Mouse (Mus musculus): Measurements from ENCODE around the gene Pex13. TPM values are rescaled to one million over a fixed set of nuclear protein-coding genes. Genes with fewer than 3 reads are reported as not detected.

The Pex13 gene
- 38.5 and 39.9 TPM in 2 replicates for polyA plus RNA-seq (2014; fragmentation: Nextera tagmentation; extraction: Ambion mirVana)

DNA sequence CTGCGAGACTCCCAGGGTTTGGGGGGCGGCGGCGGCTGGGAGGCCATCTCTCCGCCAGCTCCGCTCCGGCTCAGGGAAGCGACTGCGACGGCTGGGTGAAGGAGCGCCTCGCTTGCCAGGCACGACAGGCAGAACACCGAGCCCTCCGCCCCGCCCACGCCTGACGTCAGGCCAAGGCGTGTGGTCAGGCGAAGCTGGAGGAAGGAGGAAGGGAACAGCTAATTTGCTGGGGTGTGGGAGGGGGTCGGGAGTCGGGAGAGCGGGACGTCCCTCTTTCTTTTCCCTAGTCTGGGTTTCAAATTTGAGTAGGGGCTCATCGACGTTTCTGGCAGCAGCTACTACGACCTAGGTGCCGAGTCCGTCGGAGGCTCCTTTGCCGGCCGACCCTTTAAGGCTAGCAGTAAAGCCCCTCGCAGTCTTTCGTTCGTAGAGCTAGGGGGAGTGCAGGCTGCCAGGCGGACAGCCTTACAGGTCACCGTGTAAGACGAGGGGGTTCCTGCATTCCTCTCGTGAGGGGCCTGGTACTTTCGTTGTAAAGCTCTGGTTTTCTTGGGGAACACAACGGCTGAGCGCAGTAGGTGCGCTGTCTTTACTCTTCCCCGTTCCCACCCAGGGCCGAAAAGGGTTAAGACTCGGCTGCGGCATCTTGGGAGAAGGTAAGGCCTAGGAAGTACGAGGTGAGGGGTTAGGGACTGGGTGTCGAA is at the start of gene Pex13:
Gene Pex13 (minus strand): TSS at position 162 of the 704 bp plus-strand sequence.
- ATAC-seq (ENCODE audit: low FRiP score, low TSS enrichment), result peak; percentile 99
- WGBS, result under 1% methylated on average over 49 of the region's 49 CpGs
- H3K4me2 ChIP-seq (replicated peaks; ENCODE audit: low read depth, low read length), result peak within 1 kb of the TSS; percentile 67
- H3K4me3 ChIP-seq (ENCODE audit: low read length), result peak within 1 kb of the TSS; percentile 90
- H3K9me3 ChIP-seq (ENCODE audit: control insufficient read depth, low read length), result no peaks in the 10 kb centered on the region
- H3K9ac ChIP-seq (ENCODE audit: low read depth, low read length), result peak within 1 kb of the TSS; percentile 93
- peaks cover 3% of the 10 kb centered on the region; the same call in 1 of the 2 replicates for H3K36me3 ChIP-seq (ENCODE audit: control insufficient read depth, insufficient read depth, low read length)
- no peaks in the 10 kb centered on the region for H3K27me3 ChIP-seq (ENCODE audit: control insufficient read depth, insufficient read depth, low read length)
- peak within 1 kb of the TSS; percentile 88 for H3K27ac ChIP-seq (ENCODE audit: low read depth, low read length)
- no peaks in the 10 kb centered on the region for H3K4me1 ChIP-seq (ENCODE audit: control insufficient read depth, insufficient read depth, low read length)

- peaks cover 75% of the 10 kb centered on the region for H3K36me3 ChIP-seq (ENCODE audit: control insufficient read depth, insufficient read depth, low read length)
- no peak for ATAC-seq (ENCODE audit: low FRiP score, low TSS enrichment)
- WGBS, result 89% methylated on average over 3 of the region's 3 CpGs
- H3K4me1 ChIP-seq (ENCODE audit: control insufficient read depth, insufficient read depth, low read length), result no peaks in the 10 kb centered on the region
- no peaks in the 10 kb centered on the region for H3K9me3 ChIP-seq (ENCODE audit: control insufficient read depth, low read length)
- no peak overlapping the region for H3K27ac ChIP-seq (ENCODE audit: low read depth, low read length)
- H3K4me3 ChIP-seq (ENCODE audit: low read length), result no peak overlapping the region
- H3K9ac ChIP-seq (ENCODE audit: low read depth, low read length), result no peak overlapping the region
- H3K4me2 ChIP-seq (replicated peaks; ENCODE audit: low read depth, low read length), result no peak overlapping the region
- H3K27me3 ChIP-seq (ENCODE audit: control insufficient read depth, insufficient read depth, low read length), result no peaks in the 10 kb centered on the region
Observed at GRCm38 (mm10) chr11:23712299-23712698, 46.5 kb upstream of the Pex13 start.

DNA sequence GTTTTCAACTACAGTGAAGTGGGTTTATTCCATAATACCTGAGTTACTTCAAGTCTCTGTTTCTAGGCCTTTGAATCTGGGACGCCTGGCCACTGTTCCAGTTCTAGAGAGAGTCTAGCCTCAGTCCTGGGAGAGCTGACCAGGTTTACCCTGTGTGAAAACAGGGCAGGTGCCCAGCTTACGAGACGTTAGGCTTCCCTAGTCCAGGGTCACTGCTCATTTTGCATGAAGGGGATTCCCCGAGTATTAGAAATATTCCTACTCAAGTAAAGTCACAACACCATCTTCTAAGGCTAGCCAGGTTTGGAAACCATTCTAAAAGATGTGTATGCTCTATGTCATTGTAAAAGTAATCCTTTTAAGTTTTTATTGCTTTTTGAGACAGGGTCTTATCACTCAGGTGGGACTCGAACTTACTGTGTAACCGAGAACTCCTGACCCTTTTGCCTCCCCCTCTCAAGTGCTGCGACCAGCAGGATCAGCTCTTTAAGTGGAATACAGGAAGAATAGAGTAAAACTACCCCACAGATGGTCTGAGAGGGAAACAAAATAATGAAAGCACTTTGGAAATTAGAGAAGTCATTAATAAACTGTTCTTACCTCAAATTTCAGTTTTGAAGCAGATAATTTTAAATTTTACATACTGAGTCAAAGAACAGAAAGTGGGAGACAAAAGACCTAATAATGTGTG is 39.0 kb upstream of the Pex13 start:
- Histone ChIP-seq H3K27ac (ENCODE audit: low read depth, low read length) (no peak overlapping the region), H3K36me3 (ENCODE audit: control insufficient read depth, insufficient read depth, low read length) (peaks cover 30% of the 10 kb centered on the region), H3K9ac (ENCODE audit: low read depth, low read length) (no peak overlapping the region), H3K4me2 (replicated peaks; ENCODE audit: low read depth, low read length) (no peak overlapping the region), H3K4me1 (ENCODE audit: control insufficient read depth, insufficient read depth, low read length) (no peaks in the 10 kb centered on the region), H3K9me3 (ENCODE audit: control insufficient read depth, low read length) (no peaks in the 10 kb centered on the region), H3K27me3 (ENCODE audit: control insufficient read depth, insufficient read depth, low read length) (no peaks in the 10 kb centered on the region), H3K4me3 (ENCODE audit: low read length) (no peak overlapping the region)
- ATAC-seq (ENCODE audit: low FRiP score, low TSS enrichment), result no peak
- 82% methylated on average over 7 of the region's 7 CpGs for WGBS

DNA sequence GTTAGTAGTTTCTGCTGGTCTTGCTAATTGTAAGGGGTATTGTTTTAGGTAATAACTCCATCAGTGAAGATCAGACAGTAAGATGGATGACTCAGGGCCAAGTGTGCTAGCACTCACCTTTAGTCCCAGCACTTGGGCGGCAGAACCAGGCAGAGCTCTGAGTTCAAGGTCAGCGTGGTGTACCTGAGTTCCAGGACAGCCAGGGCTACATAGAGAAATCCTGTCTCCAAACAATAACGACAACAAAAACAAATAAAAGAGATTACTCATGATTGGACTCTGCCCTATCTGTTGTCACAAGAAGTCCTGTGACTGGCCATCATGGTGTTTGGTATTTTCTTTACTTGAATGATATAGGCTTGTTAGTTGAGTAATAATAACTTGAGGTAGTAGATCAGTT is 36.1 kb upstream of the Pex13 start:
- Histone ChIP-seq H3K36me3 (ENCODE audit: control insufficient read depth, insufficient read depth, low read length) (peaks cover 11% of the 10 kb centered on the region; the same call in 1 of the 2 replicates), H3K27me3 (ENCODE audit: control insufficient read depth, insufficient read depth, low read length) (no peaks in the 10 kb centered on the region), H3K27ac (ENCODE audit: low read depth, low read length) (no peak overlapping the region), H3K4me1 (ENCODE audit: control insufficient read depth, insufficient read depth, low read length) (no peaks in the 10 kb centered on the region), H3K4me2 (replicated peaks; ENCODE audit: low read depth, low read length) (no peak overlapping the region), H3K4me3 (ENCODE audit: low read length) (no peak overlapping the region), H3K9ac (ENCODE audit: low read depth, low read length) (no peak overlapping the region), H3K9me3 (ENCODE audit: control insufficient read depth, low read length) (no peaks in the 10 kb centered on the region)
- ATAC-seq (ENCODE audit: low FRiP score, low TSS enrichment), result no peak
- WGBS, result 89% methylated on average over 3 of the region's 3 CpGs

GRCm38 (mm10) chr11:23699414-23700095 is 33.8 kb upstream of the Pex13 start:
- Histone ChIP-seq H3K36me3 (ENCODE audit: control insufficient read depth, insufficient read depth, low read length) (peaks cover 7% of the 10 kb centered on the region; the same call in 1 of the 2 replicates), H3K4me3 (ENCODE audit: low read length) (no peak overlapping the region), H3K9me3 (ENCODE audit: control insufficient read depth, low read length) (no peaks in the 10 kb centered on the region), H3K9ac (ENCODE audit: low read depth, low read length) (no peak overlapping the region), H3K27ac (ENCODE audit: low read depth, low read length) (no peak overlapping the region), H3K27me3 (ENCODE audit: control insufficient read depth, insufficient read depth, low read length) (no peaks in the 10 kb centered on the region), H3K4me1 (ENCODE audit: control insufficient read depth, insufficient read depth, low read length) (no peaks in the 10 kb centered on the region), H3K4me2 (replicated peaks; ENCODE audit: low read depth, low read length) (no peak overlapping the region)
- 68% methylated on average over 3 of the region's 3 CpGs for WGBS
- no peak for ATAC-seq (ENCODE audit: low FRiP score, low TSS enrichment)

DNA sequence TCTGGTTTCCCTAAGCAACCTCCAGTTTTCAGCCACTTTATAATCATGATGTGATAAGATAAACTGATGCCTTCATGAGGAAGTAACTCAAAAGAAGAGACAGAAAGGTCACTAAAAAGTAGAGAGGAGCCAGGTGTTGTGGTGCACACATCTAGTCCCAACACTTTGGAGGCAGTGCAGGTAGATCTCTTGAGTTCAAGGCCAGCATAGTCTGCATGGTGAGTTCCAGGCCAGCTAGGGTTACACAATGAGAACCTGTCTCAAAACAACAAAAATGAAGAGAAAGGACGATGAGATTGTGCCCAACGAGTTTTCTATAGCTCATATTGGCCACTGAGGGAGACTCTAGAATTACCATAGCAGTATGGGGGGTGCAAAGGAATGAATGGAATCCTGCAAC is 32.8 kb upstream of the Pex13 start:
- no peaks in the 10 kb centered on the region for H3K9me3 ChIP-seq (ENCODE audit: control insufficient read depth, low read length)
- no peak overlapping the region for H3K4me2 ChIP-seq (replicated peaks; ENCODE audit: low read depth, low read length)
- H3K4me3 ChIP-seq (ENCODE audit: low read length), result no peak overlapping the region
- no peak overlapping the region for H3K27ac ChIP-seq (ENCODE audit: low read depth, low read length)
- no peaks in the 10 kb centered on the region for H3K27me3 ChIP-seq (ENCODE audit: control insufficient read depth, insufficient read depth, low read length)
- ATAC-seq (ENCODE audit: low FRiP score, low TSS enrichment), result no peak
- WGBS, result 86% methylated on average over 2 of the region's 2 CpGs
- no peak overlapping the region for H3K9ac ChIP-seq (ENCODE audit: low read depth, low read length)
- no peaks in the 10 kb centered on the region for H3K4me1 ChIP-seq (ENCODE audit: control insufficient read depth, insufficient read depth, low read length)
- H3K36me3 ChIP-seq (ENCODE audit: control insufficient read depth, insufficient read depth, low read length), result peaks cover 5% of the 10 kb centered on the region; the same call in 1 of the 2 replicates

DNA sequence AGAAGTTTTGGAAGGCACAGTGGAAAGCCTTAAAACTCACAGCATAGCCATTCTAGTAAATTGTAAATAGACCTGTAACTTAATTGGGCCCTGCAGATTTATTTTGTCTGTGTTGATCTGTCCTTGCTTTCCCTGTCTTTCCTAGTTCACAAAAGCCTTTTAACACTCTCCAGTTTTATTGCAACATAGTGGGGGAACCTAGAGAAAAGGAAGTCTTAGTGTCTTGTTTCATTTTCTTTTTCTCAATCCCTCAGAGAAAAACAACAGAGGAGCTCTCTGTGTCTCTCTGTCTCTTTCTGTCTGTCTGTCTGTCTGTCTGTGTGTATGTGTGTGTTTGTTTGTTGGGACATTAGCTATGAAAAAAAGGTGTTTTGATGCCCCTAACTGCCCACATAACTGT is 30.1 kb upstream of the Pex13 start:
- Histone ChIP-seq H3K27me3 (ENCODE audit: control insufficient read depth, insufficient read depth, low read length) (no peaks in the 10 kb centered on the region), H3K4me3 (ENCODE audit: low read length) (no peak overlapping the region), H3K9ac (ENCODE audit: low read depth, low read length) (no peak overlapping the region), H3K4me2 (replicated peaks; ENCODE audit: low read depth, low read length) (no peak overlapping the region), H3K36me3 (ENCODE audit: control insufficient read depth, insufficient read depth, low read length) (no peaks in the 10 kb centered on the region), H3K9me3 (ENCODE audit: control insufficient read depth, low read length) (no peaks in the 10 kb centered on the region), H3K27ac (ENCODE audit: low read depth, low read length) (no peak overlapping the region), H3K4me1 (ENCODE audit: control insufficient read depth, insufficient read depth, low read length) (no peaks in the 10 kb centered on the region)
- no peak for ATAC-seq (ENCODE audit: low FRiP score, low TSS enrichment)

- H3K27ac ChIP-seq (ENCODE audit: low read depth, low read length), result no peak overlapping the region
- peaks cover 8% of the 10 kb centered on the region; the same call in 1 of the 2 replicates for H3K36me3 ChIP-seq (ENCODE audit: control insufficient read depth, insufficient read depth, low read length)
- no peak overlapping the region for H3K9ac ChIP-seq (ENCODE audit: low read depth, low read length)
- no peak for ATAC-seq (ENCODE audit: low FRiP score, low TSS enrichment)
- 99% methylated on average over 2 of the region's 2 CpGs for WGBS
- no peak overlapping the region for H3K4me3 ChIP-seq (ENCODE audit: low read length)
- H3K4me1 ChIP-seq (ENCODE audit: control insufficient read depth, insufficient read depth, low read length), result no peaks in the 10 kb centered on the region
- H3K4me2 ChIP-seq (replicated peaks; ENCODE audit: low read depth, low read length), result no peak overlapping the region
- H3K27me3 ChIP-seq (ENCODE audit: control insufficient read depth, insufficient read depth, low read length), result no peaks in the 10 kb centered on the region
- H3K9me3 ChIP-seq (ENCODE audit: control insufficient read depth, low read length), result no peaks in the 10 kb centered on the region
Observed at GRCm38 (mm10) chr11:23693286-23693685, 27.5 kb upstream of the Pex13 start.

DNA sequence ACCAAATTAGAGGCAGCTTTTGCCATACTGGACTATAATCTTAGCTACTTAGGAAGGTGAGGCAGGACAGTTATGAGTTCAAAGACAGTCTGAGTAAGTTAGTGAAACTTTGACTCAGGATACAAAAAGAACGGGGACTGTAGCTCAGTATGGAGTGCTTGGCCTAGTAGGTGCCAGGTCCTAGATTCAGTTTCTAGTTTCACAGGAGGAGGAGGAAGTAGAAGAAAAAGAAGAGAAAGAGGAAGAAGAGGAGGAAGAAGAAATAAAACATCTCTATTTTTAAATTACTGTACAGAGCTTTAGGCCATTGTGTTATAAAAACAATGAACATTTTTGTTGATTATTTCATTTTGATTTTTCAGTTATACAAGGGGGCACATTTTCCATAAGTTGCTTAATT is 22.3 kb upstream of the Pex13 start:
- H3K27me3 ChIP-seq (ENCODE audit: control insufficient read depth, insufficient read depth, low read length), result no peaks in the 10 kb centered on the region
- 96% methylated on average over 1 of the region's 1 CpGs for WGBS
- peaks cover 10% of the 10 kb centered on the region; the same call in 1 of the 2 replicates for H3K36me3 ChIP-seq (ENCODE audit: control insufficient read depth, insufficient read depth, low read length)
- no peak overlapping the region for H3K9ac ChIP-seq (ENCODE audit: low read depth, low read length)
- no peak overlapping the region for H3K4me3 ChIP-seq (ENCODE audit: low read length)
- H3K9me3 ChIP-seq (ENCODE audit: control insufficient read depth, low read length), result no peaks in the 10 kb centered on the region
- ATAC-seq (ENCODE audit: low FRiP score, low TSS enrichment), result no peak
- H3K4me1 ChIP-seq (ENCODE audit: control insufficient read depth, insufficient read depth, low read length), result no peaks in the 10 kb centered on the region
- no peak overlapping the region for H3K27ac ChIP-seq (ENCODE audit: low read depth, low read length)
- H3K4me2 ChIP-seq (replicated peaks; ENCODE audit: low read depth, low read length), result no peak overlapping the region

All from kidney, embryonic 14.5 days (tissue).